Mouse (Mus musculus) adipose tissue, adult 10 weeks (tissue): ENCODE results near the gene Neu1. TPM values are rescaled to one million over a fixed set of nuclear protein-coding genes. Genes with fewer than 3 reads are reported as not detected.

ENCODE experiments used
- polyA plus RNA-seq: library from polyadenylated mRNA; stranded (reverse); fragments of 350-450 nt; fragmentation: Illumina TruSeq; extraction: RNeasy Lipid Tissue Mini Kit (QIAGEN cat#74804); gene quantifications from one replicate; pipeline ENCODE4 v1.2.3, GENCODE M21; 2014; ENCODE audit warnings: low read depth, low replicate concordance

The Neu1 gene
- polyA plus RNA-seq: 81.9 TPM

GRCm38 (mm10) chr17:34931061-34931734 lies at the start of gene Neu1:
TSS of gene Neu1 (plus strand) at chr17:34931253.

GRCm38 (mm10) chr17:34881683-34882310 lies 49.3 kb upstream of the Neu1 start, which contains the start of gene Gm20547:
TSS of gene Gm20547 (minus strand) at chr17:34882042.

DNA sequence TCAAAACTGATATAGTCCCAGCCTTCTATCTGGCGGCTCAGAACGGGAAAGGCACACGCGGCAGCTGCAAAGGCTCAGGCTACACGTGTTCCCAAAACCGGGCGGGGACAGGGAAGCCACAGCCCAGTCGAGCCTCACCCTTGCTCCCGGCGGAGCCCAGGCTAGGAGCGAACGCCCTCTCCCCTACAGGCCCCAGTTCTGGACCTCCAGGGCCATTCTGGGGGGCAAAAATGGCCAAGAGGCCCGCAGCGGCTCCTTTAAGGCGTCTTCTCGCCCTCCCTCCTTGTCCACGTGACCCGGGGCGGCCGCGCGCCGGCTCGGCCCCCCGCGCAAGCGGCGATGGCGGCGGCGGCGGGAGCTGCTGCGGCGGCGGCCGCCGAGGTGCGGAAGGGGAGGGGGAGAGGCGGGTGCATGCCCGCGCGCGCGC lies 32.9 kb upstream of the Neu1 start, which contains the start of the genes C2 and Ehmt2:
C2 (minus strand) TSS at position 106 of the 427 bp plus-strand sequence.
Ehmt2 (plus strand) TSS at position 310 of the 427 bp plus-strand sequence.

DNA sequence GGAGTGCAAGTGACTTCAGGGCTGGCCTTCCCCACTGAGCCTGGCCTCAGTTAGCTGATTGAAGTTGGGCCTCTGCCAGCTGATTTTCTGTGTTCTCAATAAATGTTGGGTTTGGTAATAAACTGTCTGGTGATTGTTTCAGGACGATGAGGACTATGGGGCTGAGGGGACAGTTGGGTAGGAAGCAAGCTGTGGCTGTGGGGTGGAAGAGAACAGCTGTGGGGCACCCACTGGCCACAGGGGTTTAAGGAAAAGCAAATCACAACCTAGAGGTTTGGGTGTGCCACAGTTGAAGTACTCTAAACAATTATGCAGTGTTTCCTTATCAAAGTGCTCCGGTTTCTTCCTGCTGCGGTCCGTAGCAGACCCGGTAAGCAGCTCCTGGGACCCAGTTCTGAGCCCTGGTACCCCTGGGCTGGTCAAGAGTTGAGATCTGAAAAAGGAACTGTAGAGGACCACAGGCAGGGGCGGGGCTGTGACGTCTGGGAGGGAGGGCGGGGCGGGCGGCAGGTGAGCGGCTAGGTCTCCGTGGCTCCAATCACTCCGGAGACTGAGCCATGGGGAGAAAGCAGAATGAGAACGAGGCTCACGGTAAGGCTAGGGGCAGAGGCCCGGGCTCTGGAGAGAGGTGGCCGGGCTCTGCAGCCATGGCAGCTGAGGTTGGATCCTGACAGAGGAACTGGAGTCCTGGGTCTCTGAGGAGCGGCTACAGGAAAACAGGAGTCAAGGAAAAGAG lies 17.0 kb upstream of the Neu1 start, which contains the start of gene Slc44a4:
Slc44a4 (plus strand) TSS at position 537 of the 736 bp plus-strand sequence.

GRCm38 (mm10) chr17:34959130-34959778 lies 28.2 kb downstream of the Neu1 start, which contains the start of gene Hspa1b:
TSS of gene Hspa1b (minus strand) at chr17:34959238.

GRCm38 (mm10) chr17:34969822-34970221 lies 38.8 kb downstream of the Neu1 start, which contains the start of gene Gm20481:
TSS of gene Gm20481 (plus strand) at chr17:34969912.

DNA sequence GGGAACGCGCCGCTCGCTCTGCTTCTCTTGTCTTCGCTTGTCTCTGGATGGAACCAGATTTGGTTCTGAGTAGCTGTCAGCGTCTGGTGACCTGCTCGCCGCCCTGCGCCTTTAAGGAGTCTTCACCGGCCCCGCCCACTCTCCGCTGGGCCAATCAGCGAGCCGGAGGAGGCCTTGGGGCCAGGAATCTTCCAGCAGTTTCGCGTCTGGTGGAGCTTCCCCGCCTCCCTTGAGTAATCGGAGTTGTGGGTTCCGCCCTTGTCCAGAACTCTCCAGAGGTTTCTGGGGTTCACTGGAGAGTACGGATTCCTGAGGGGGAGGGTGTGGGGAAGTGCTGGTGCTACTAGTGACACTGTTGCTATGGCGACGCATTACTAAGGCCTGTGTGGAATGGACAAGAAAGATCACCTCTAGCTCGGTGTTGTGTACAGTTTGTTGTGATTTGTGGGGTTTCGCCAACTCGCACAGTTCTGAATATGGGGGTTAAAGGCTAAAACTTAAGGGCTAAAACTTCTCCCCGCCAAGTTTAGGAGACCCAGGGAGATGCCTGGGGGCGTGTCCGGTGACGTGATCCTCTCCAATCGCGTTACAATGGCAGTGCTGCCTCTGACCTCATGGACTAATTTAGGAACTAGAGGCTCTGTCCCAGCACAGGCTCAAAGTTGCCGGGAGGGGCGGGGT lies 41.2 kb downstream of the Neu1 start, which contains the start of the genes Hspa1a and Hspa1l:
Hspa1a (minus strand) TSS at position 88 of the 681 bp plus-strand sequence.
Hspa1l (plus strand) TSS at position 635 of the 681 bp plus-strand sequence.

GRCm38 (mm10) chr17:34981690-34982180 lies 50.7 kb downstream of the Neu1 start, which contains the start of gene Lsm2:
TSS of gene Lsm2 (plus strand) at chr17:34981862.

Other genes with a start within 250 kb of the Neu1 start
- 248 TPM for gene C4b, start 187.4 kb upstream of the Neu1 start, polyA plus RNA-seq
- gene Cyp21a1, start 126.7 kb upstream of the Neu1 start, polyA plus RNA-seq: 1.4 TPM
- 45.3 TPM for gene Stk19, start 94.3 kb upstream of the Neu1 start, polyA plus RNA-seq
- gene Dxo, start 94.2 kb upstream of the Neu1 start, polyA plus RNA-seq: 59.7 TPM
- gene Skiv2l, start 81.0 kb upstream of the Neu1 start, polyA plus RNA-seq: 45.7 TPM
- 75.8 TPM for gene Nelfe, start 80.9 kb upstream of the Neu1 start, polyA plus RNA-seq
- gene Cfb, start 68.7 kb upstream of the Neu1 start, polyA plus RNA-seq: 114 TPM
- 14.4 TPM for gene Zbtb12, start 51.8 kb upstream of the Neu1 start, polyA plus RNA-seq
- not detected for gene Gm20547, start 49.2 kb upstream of the Neu1 start, polyA plus RNA-seq
- 104 TPM for gene C2, start 33.0 kb upstream of the Neu1 start, polyA plus RNA-seq
- gene Ehmt2, start 32.8 kb upstream of the Neu1 start, polyA plus RNA-seq: 113 TPM
- gene Slc44a4, start 16.8 kb upstream of the Neu1 start, polyA plus RNA-seq: 39.3 TPM
- gene Hspa1b, start 28.0 kb downstream of the Neu1 start, polyA plus RNA-seq: 47.9 TPM
- gene Gm20481, start 38.7 kb downstream of the Neu1 start, polyA plus RNA-seq: not detected
- 24.3 TPM for gene Hspa1a, start 40.9 kb downstream of the Neu1 start, polyA plus RNA-seq
- 12.0 TPM for gene Hspa1l, start 41.5 kb downstream of the Neu1 start, polyA plus RNA-seq
- 23.4 TPM for gene Lsm2, start 50.6 kb downstream of the Neu1 start, polyA plus RNA-seq
- gene Vars, start 69.7 kb downstream of the Neu1 start, polyA plus RNA-seq: 62.8 TPM
- gene Vwa7, start 85.3 kb downstream of the Neu1 start, polyA plus RNA-seq: 0.96 TPM
- gene Sapcd1, start 96.8 kb downstream of the Neu1 start, polyA plus RNA-seq: 2.9 TPM
- gene Msh5, start 115.5 kb downstream of the Neu1 start, polyA plus RNA-seq: 4.2 TPM
- gene Clic1, start 118.7 kb downstream of the Neu1 start, polyA plus RNA-seq: 127 TPM
- gene Ddah2, start 127.8 kb downstream of the Neu1 start, polyA plus RNA-seq: 43.7 TPM
- gene Ly6g6c, start 134.1 kb downstream of the Neu1 start, polyA plus RNA-seq: 2.2 TPM
- 2.4 TPM for gene Mpig6b, start 134.9 kb downstream of the Neu1 start, polyA plus RNA-seq
- gene Ly6g6e, start 145.6 kb downstream of the Neu1 start, polyA plus RNA-seq: 8.2 TPM
- 14.6 TPM for gene Ly6g6d, start 146.8 kb downstream of the Neu1 start, polyA plus RNA-seq
- not detected for gene Ly6g6f, start 154.4 kb downstream of the Neu1 start, polyA plus RNA-seq
- 106 TPM for gene Abhd16a, start 158.0 kb downstream of the Neu1 start, polyA plus RNA-seq
- 1,353 TPM for gene Ly6g5c, start 177.0 kb downstream of the Neu1 start, polyA plus RNA-seq
- gene Ly6g5b, start 184.2 kb downstream of the Neu1 start, polyA plus RNA-seq: 1,252 TPM
- 14.5 TPM for gene Gpank1, start 190.2 kb downstream of the Neu1 start, polyA plus RNA-seq
- gene Csnk2b, start 190.8 kb downstream of the Neu1 start, polyA plus RNA-seq: 234 TPM
- 15.2 TPM for gene D17H6S53E, start 195.1 kb downstream of the Neu1 start, polyA plus RNA-seq
- gene Apom, start 200.8 kb downstream of the Neu1 start, polyA plus RNA-seq: not detected
- gene Bag6, start 203.9 kb downstream of the Neu1 start, polyA plus RNA-seq: 130 TPM
- gene Prrc2a, start 233.6 kb downstream of the Neu1 start, polyA plus RNA-seq: 229 TPM
- 21.1 TPM for gene Aif1, start 244.8 kb downstream of the Neu1 start, polyA plus RNA-seq